Mouse (Mus musculus): ENCODE measurements at regions not wholly inside any gene's neighbourhood (a gene's known extent, or its start where the extent isn't known, plus 50 kb on each side); places are given as distances from the start of the nearest gene placed in this dataset.
A peak's percentile ranks its signal among the peaks of the same experiment; 100 is the strongest.
"Not testable (repeated sequence)": the region's sequence is repeated elsewhere in the genome, so short reads cannot be mapped to it uniquely, and the experiment has no call there.

- H3K9ac ChIP-seq (ENCODE audit: low read depth, low read length) = no peak overlapping the region
- WGBS = 45% methylated on average over 3 of the region's 3 CpGs
- H3K36me3 ChIP-seq (ENCODE audit: control insufficient read depth, insufficient read depth, low read length) = no peaks in the 10 kb centered on the region
- H3K27me3 ChIP-seq (replicated peaks; ENCODE audit: control insufficient read depth, insufficient read depth, low read length) = no peaks in the 10 kb centered on the region
- no peak overlapping the region for H3K4me2 ChIP-seq (ENCODE audit: low read length)
- H3K9me3 ChIP-seq (ENCODE audit: control insufficient read depth, low read length) = no peaks in the 10 kb centered on the region
- no peak overlapping the region for H3K27ac ChIP-seq (ENCODE audit: low read depth, low read length)
- H3K4me3 ChIP-seq (ENCODE audit: low read length) = no peak overlapping the region
- no peaks in the 10 kb centered on the region for H3K4me1 ChIP-seq (ENCODE audit: control insufficient read depth, insufficient read depth, low read depth, low read length)
- no peak for ATAC-seq
These were observed 158.5 kb downstream of the Impad1 start for GRCm38 (mm10) chr4:4634646-4635045.

- no peak for ATAC-seq
- H3K36me3 ChIP-seq (ENCODE audit: control insufficient read depth, insufficient read depth, low read length) = no peaks in the 10 kb centered on the region
These were observed 162.4 kb downstream of the Impad1 start for GRCm38 (mm10) chr4:4630750-4631149.

GRCm38 (mm10) chr4:4629251-4629650 lies 163.9 kb downstream of the Impad1 start:
- Histone ChIP-seq H3K27ac (ENCODE audit: low read depth, low read length) (no peak overlapping the region), H3K4me1 (ENCODE audit: control insufficient read depth, insufficient read depth, low read depth, low read length) (no peaks in the 10 kb centered on the region), H3K4me3 (ENCODE audit: low read length) (no peak overlapping the region), H3K27me3 (replicated peaks; ENCODE audit: control insufficient read depth, insufficient read depth, low read length) (no peaks in the 10 kb centered on the region), H3K36me3 (ENCODE audit: control insufficient read depth, insufficient read depth, low read length) (no peaks in the 10 kb centered on the region), H3K9ac (ENCODE audit: low read depth, low read length) (no peak overlapping the region), H3K4me2 (ENCODE audit: low read length) (no peak overlapping the region), H3K9me3 (ENCODE audit: control insufficient read depth, low read length) (no peaks in the 10 kb centered on the region)
- 73% methylated on average over 1 of the region's 1 CpGs for WGBS
- ATAC-seq = no peak

More at GRCm38 (mm10) chr4:4630750-4631149, 162.4 kb downstream of the Impad1 start:
- 72% methylated on average over 2 of the region's 2 CpGs for WGBS
- Histone ChIP-seq H3K27ac (ENCODE audit: low read depth, low read length) (no peak overlapping the region), H3K9me3 (ENCODE audit: control insufficient read depth, low read length) (no peaks in the 10 kb centered on the region), H3K4me1 (ENCODE audit: control insufficient read depth, insufficient read depth, low read depth, low read length) (no peaks in the 10 kb centered on the region), H3K27me3 (replicated peaks; ENCODE audit: control insufficient read depth, insufficient read depth, low read length) (no peaks in the 10 kb centered on the region), H3K4me2 (ENCODE audit: low read length) (no peak overlapping the region), H3K9ac (ENCODE audit: low read depth, low read length) (no peak overlapping the region), H3K4me3 (ENCODE audit: low read length) (no peak overlapping the region)

GRCm38 (mm10) chr4:4623840-4624239 lies 169.3 kb downstream of the Impad1 start:
- no peaks in the 10 kb centered on the region for H3K27me3 ChIP-seq (replicated peaks; ENCODE audit: control insufficient read depth, insufficient read depth, low read length)
- H3K9me3 ChIP-seq (ENCODE audit: control insufficient read depth, low read length) = no peaks in the 10 kb centered on the region
- H3K36me3 ChIP-seq (ENCODE audit: control insufficient read depth, insufficient read depth, low read length) = no peaks in the 10 kb centered on the region
- peak; percentile 50; the same call in 1 of the 2 replicates for ATAC-seq
- H3K4me1 ChIP-seq (ENCODE audit: control insufficient read depth, insufficient read depth, low read depth, low read length) = no peaks in the 10 kb centered on the region
- no peak overlapping the region for H3K4me3 ChIP-seq (ENCODE audit: low read length)
- no peak overlapping the region for H3K9ac ChIP-seq (ENCODE audit: low read depth, low read length)
- 62% methylated on average over 3 of the region's 3 CpGs for WGBS
- no peak overlapping the region for H3K4me2 ChIP-seq (ENCODE audit: low read length)
- no peak overlapping the region for H3K27ac ChIP-seq (ENCODE audit: low read depth, low read length)

DNA sequence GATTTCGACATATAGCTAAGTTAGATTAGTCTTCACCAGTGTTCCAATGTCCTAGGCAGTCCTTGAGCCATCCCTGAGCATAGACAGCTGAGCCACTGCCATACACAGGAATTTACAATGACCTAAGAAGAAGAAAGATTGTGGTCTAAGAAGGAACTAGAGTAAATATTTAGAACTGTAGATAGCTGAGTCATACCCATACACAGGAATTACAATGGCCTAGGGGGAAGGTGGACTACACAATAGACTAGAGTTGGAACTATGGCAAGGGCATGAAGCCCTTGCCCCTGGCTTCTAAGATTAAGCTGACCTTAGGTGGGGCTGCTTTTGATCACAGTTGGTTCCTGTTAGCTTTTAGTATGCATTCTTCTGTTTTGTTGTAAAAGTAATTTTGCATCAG lies 173.0 kb downstream of the Impad1 start:
- H3K9me3 ChIP-seq (ENCODE audit: control insufficient read depth, low read length); H3K4me1 ChIP-seq (ENCODE audit: control insufficient read depth, insufficient read depth, low read depth, low read length); H3K27me3 ChIP-seq (replicated peaks; ENCODE audit: control insufficient read depth, insufficient read depth, low read length); H3K4me2 ChIP-seq (ENCODE audit: low read length); H3K9ac ChIP-seq (ENCODE audit: low read depth, low read length); H3K36me3 ChIP-seq (ENCODE audit: control insufficient read depth, insufficient read depth, low read length); ATAC-seq; H3K27ac ChIP-seq (ENCODE audit: low read depth, low read length); H3K4me3 ChIP-seq (ENCODE audit: low read length): not testable (repeated sequence)
- 80% methylated on average over 1 of the region's 1 CpGs for WGBS

GRCm38 (mm10) chr4:4614577-4614976 lies 178.6 kb downstream of the Impad1 start:
- Histone ChIP-seq H3K9ac (ENCODE audit: low read depth, low read length) (no peak overlapping the region), H3K4me2 (ENCODE audit: low read length) (no peak overlapping the region), H3K4me1 (ENCODE audit: control insufficient read depth, insufficient read depth, low read depth, low read length) (no peaks in the 10 kb centered on the region), H3K27me3 (replicated peaks; ENCODE audit: control insufficient read depth, insufficient read depth, low read length) (no peaks in the 10 kb centered on the region), H3K36me3 (ENCODE audit: control insufficient read depth, insufficient read depth, low read length) (no peaks in the 10 kb centered on the region), H3K4me3 (ENCODE audit: low read length) (no peak overlapping the region), H3K9me3 (ENCODE audit: control insufficient read depth, low read length) (no peaks in the 10 kb centered on the region), H3K27ac (ENCODE audit: low read depth, low read length) (no peak overlapping the region)
- ATAC-seq = no peak

All from hindbrain, embryonic 16.5 days (tissue).